Mouse (Mus musculus) erythroblast, embryonic 14.5 days (primary cell): Measurements from ENCODE around the gene Gatc.

Source experiments
- GATA1 ChIP-seq: IDR thresholded peaks from 2 replicates; pipeline ENCODE4 v1.6.1; 2012; ENCODE audit warnings: low read length, inconsistent platforms, mixed read lengths
- TAL1 ChIP-seq: IDR thresholded peaks from 3 replicates; pipeline ENCODE4 v1.6.1; 2012; ENCODE audit warnings: low read length, inconsistent platforms, mixed read lengths

DNA sequence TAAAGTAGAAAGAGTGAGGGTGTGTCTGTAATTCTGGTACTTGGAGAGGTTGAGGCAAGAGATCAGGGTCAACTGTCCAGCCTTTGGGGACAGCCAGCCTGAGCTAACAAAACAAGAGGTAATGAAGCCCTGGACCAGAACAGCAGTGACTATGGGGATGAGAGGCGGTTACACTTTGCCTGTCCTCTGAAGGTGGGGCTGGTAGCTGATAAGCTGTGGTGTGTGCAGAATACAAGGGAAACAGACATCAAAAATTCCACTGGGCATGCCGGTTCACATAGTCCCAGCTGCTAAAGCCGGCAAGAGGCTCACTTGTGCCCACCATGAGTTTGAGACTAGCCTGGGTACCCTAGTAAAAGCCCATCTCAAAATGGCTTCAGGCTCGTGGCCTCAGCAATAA is 28.6 kb downstream of the Gatc start:
- TF ChIP-seq GATA1 (no peak), TAL1 (no peak)
